Comparison of ENCODE assay signal across 8 mouse cellular contexts in the genomic region with DNA sequence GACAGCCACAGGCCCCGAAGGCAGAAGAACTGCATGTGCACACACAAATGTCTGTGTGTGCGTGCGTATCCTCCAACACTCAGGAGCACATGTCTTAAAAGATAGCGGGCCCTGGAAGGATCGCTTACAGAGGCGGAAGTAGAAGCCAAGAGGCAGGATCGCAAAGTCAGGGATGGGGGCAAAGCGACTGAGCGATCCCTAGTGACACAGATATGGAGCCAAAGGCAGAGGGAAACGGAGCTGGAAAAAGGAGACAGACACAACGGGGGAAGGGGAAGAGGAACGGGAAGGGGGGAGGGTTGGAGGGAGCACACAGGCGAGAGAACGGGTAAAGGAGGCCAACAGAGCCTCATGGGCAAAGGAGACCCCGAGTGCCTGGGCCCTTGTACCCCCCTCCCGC.
A peak's percentile ranks its signal among the peaks of the same experiment; 100 is the strongest.
DNase-seq lines count a peak whose midpoint lies in the region; ATAC-seq and TF ChIP-seq lines count a peak whose summit lies in the region.

No protein-coding gene starts in this region.

- H3K9ac ChIP-seq in heart, embryonic 14.5 days (ENCODE audit: low read length), result no peak overlapping the region
- peak overlapping the region; percentile 53 for H3K9ac ChIP-seq in hindbrain, embryonic 12.5 days
- H3K9ac ChIP-seq in midbrain, embryonic 14.5 days (replicated peaks; ENCODE audit: low read length), result peak overlapping the region; percentile 47

- no peaks in the 10 kb centered on the region for H3K36me3 ChIP-seq in heart, embryonic 14.5 days (ENCODE audit: control insufficient read depth, insufficient read depth, low read length)
- H3K36me3 ChIP-seq in hindbrain, embryonic 12.5 days, result no peaks in the 10 kb centered on the region
- no peaks in the 10 kb centered on the region for H3K36me3 ChIP-seq in midbrain, embryonic 14.5 days (ENCODE audit: control insufficient read depth, insufficient read depth, low read length)

- no peaks in the 10 kb centered on the region for H3K9me3 ChIP-seq in heart, embryonic 14.5 days (ENCODE audit: control insufficient read depth, low read length)
- H3K9me3 ChIP-seq in hindbrain, embryonic 12.5 days (replicated peaks), result no peaks in the 10 kb centered on the region
- no peaks in the 10 kb centered on the region for H3K9me3 ChIP-seq in midbrain, embryonic 14.5 days (ENCODE audit: control insufficient read depth, low read length)

- DNase-seq in heart, adult 11 months, result no peak
- peak; percentile 58 for DNase-seq in brain, embryonic 14.5 days (ENCODE audit: low read depth)
- DNase-seq in midbrain, embryonic 14.5 days, result peak; percentile 57
- no peak for DNase-seq in layer of hippocampus, postnatal 36 days
- DNase-seq in gastrocnemius, postnatal 25 days, result no peak
- DNase-seq in ovary, postnatal 10 days (ENCODE audit: low spot score), result no peak

- H3K27me3 ChIP-seq in heart, embryonic 14.5 days (ENCODE audit: control insufficient read depth, insufficient read depth, low read length), result peaks cover 89% of the 10 kb centered on the region
- peaks cover 86% of the 10 kb centered on the region for H3K27me3 ChIP-seq in hindbrain, embryonic 12.5 days
- H3K27me3 ChIP-seq in midbrain, embryonic 14.5 days (ENCODE audit: control insufficient read depth, insufficient read depth, low read length), result peaks cover 20% of the 10 kb centered on the region

- no peak overlapping the region for H3K27ac ChIP-seq in heart, embryonic 14.5 days (replicated peaks in 1 of 2; ENCODE audit: control insufficient read depth in 1 of 2, insufficient read depth in 1 of 2, low read depth in 2 of 2, low read length in 2 of 2)
- H3K27ac ChIP-seq in hindbrain, embryonic 12.5 days, result peak overlapping the region; percentile 80
- H3K27ac ChIP-seq in midbrain, embryonic 14.5 days (replicated peaks; ENCODE audit: low read depth, low read length), result peak overlapping the region; percentile 79

- no peak for TF ChIP-seq POLR2A in brain, embryonic 14.5 days (IDR thresholded peaks at IDR 0.05; ENCODE audit: borderline replicate concordance, extremely low read depth, insufficient read depth, insufficient read length, poor library complexity, severe bottlenecking)

- peaks cover 0 to 5% of the 10 kb centered on the region in 2 experiments; a peak in 2 of 4 replicates for H3K4me1 ChIP-seq in heart, embryonic 14.5 days (ENCODE audit: control insufficient read depth in 2 of 2, insufficient read depth in 2 of 2, low read length in 2 of 2)
- H3K4me1 ChIP-seq in hindbrain, embryonic 12.5 days, result peaks cover 38% of the 10 kb centered on the region
- H3K4me1 ChIP-seq in midbrain, embryonic 14.5 days (ENCODE audit: control insufficient read depth, insufficient read depth, low read length), result peaks cover 33% of the 10 kb centered on the region

- peak overlapping the region; percentile 59 for H3K4me2 ChIP-seq in heart, embryonic 14.5 days (ENCODE audit: low read length)
- peak overlapping the region; percentile 50 for H3K4me2 ChIP-seq in hindbrain, embryonic 12.5 days (replicated peaks)
- H3K4me2 ChIP-seq in midbrain, embryonic 14.5 days (ENCODE audit: low read length), result peak overlapping the region; percentile 63

- 1% methylated on average over 16 of the region's 16 CpGs for WGBS in heart, embryonic 14.5 days
- WGBS in hindbrain, embryonic 12.5 days, result 5% methylated on average over 12 of the region's 16 CpGs
- 2% methylated on average over 16 of the region's 16 CpGs for WGBS in midbrain, embryonic 14.5 days

- peak overlapping the region in 1 of 2 experiments; percentile 29; a peak in 1 of 4 replicates for H3K4me3 ChIP-seq in heart, embryonic 14.5 days (ENCODE audit: control insufficient read depth in 1 of 2, insufficient read depth in 1 of 2, low read depth in 1 of 2, low read length in 2 of 2)
- peak overlapping the region; percentile 22 for H3K4me3 ChIP-seq in hindbrain, embryonic 12.5 days
- peak overlapping the region; percentile 29 for H3K4me3 ChIP-seq in midbrain, embryonic 14.5 days (replicated peaks; ENCODE audit: low read depth, low read length)

- no peak for ATAC-seq in heart, embryonic 14.5 days (ENCODE audit: insufficient number of reproducible peaks, insufficient read depth, low FRiP score, low read depth)
- ATAC-seq in hindbrain, embryonic 12.5 days (ENCODE audit: low FRiP score), result 0 out of 2 replicates have a peak, but pooled peaks have one; percentile 20
- 0 out of 2 replicates have a peak, but pooled peaks have one; percentile 14 for ATAC-seq in midbrain, embryonic 14.5 days (ENCODE audit: low FRiP score, low TSS enrichment)

- no peak for TF ChIP-seq CTCF in brain, embryonic 14.5 days (IDR thresholded peaks at IDR 0.05; ENCODE audit: borderline replicate concordance, extremely low read depth, insufficient read depth, insufficient read length)

Comparison
In these comparisons a context has a peak if more than half of its experiments do, and no peak if none do; other contexts are left out.
1. H3K27ac ChIP-seq: peak in hindbrain, embryonic 12.5 days (single experiment) and midbrain, embryonic 14.5 days (single experiment); none in heart, embryonic 14.5 days (0 of 2).
2. DNase-seq: peak in brain, embryonic 14.5 days (single experiment) and midbrain, embryonic 14.5 days (single experiment); none in heart, adult 11 months (single experiment), layer of hippocampus, postnatal 36 days (0 of 2), gastrocnemius, postnatal 25 days (single experiment) and ovary, postnatal 10 days (single experiment).
3. Peak in every context shown above with its lines, with median percentiles within 50 percentile points of each other: H3K4me2 ChIP-seq.